18 mouse cellular contexts compared by ENCODE assay signal in the genomic region with DNA sequence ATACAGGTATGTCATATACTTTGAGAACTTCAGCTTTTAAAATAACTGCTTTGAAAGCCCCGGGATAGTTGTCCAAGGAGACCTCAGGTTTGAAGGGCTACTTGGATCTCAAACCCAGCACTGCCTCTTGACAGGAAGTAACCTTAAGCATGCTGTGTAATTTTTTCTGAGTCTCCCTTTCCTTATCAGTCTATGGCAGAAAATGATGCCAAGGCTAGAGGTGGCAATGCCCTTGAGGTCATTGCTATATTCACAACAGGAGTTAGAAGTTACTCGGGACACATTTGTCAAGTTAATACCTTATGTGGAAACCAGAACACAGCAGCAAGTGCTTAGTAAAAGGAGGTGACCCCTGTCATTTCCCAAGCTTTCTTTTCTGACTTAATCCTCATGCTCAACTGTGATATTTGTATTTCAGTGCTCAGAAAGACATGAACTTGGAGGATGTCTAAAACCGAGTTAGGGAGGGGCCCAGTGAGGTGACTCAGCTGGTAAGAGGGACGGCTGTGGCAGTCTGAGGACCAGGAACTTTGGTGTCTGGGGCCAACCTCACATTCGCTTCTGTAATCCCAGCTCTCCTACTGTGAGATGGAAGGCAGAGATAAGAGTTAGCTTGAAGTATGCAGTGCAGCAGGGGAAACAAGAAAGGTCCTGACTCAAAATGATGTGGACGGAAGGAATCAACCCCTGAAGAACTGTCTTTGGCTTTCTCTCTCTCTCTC. TPM values are rescaled to one million over a fixed set of nuclear protein-coding genes. Genes with fewer than 3 reads are reported as not detected.
DNase-seq lines count a peak whose midpoint lies in the region; ATAC-seq and TF ChIP-seq lines count a peak whose summit lies in the region.
"Had no signal": no experiment of that assay in that cellular context is flagged by ENCODE, and none has a peak within 500 bp of the region (broad histone marks: within the 10 kb centered on the region; RNA-seq: fewer than 3 reads in every experiment).

No protein-coding gene starts in this region.

- no peak for TF ChIP-seq EP300 in liver, postnatal 0 days (IDR thresholded peaks at IDR 0.05; ENCODE audit: low read depth)

- 37% methylated on average over 6 of the region's 6 CpGs for WGBS in liver, postnatal 0 days (ENCODE audit: insufficient replicate concordance)
- 43% methylated on average over 6 of the region's 6 CpGs for WGBS in intestine, postnatal 0 days
- 38% methylated on average over 6 of the region's 6 CpGs for WGBS in stomach, embryonic 16.5 days

- H3K9me3 ChIP-seq in liver, postnatal 0 days (ENCODE audit: low read length): no peaks in the 10 kb centered on the region
- no peaks in the 10 kb centered on the region for H3K9me3 ChIP-seq in G1E (replicated peaks)
- H3K9me3 ChIP-seq in intestine, postnatal 0 days (ENCODE audit: control insufficient read depth): no peaks in the 10 kb centered on the region
- no peaks in the 10 kb centered on the region for H3K9me3 ChIP-seq in stomach, embryonic 16.5 days (replicated peaks; ENCODE audit: control insufficient read depth, low read length)
- H3K9me3 ChIP-seq: hindbrain, embryonic 12.5 days; lung, embryonic 15.5 days; midbrain, embryonic 12.5 days had no signal

- DNase-seq in liver: peak; percentile 9
- no peak for DNase-seq in liver, postnatal 0 days
- peak; percentile 72 for DNase-seq in G1E (ENCODE audit: low spot score)
- DNase-seq in spleen, postnatal 36 days (ENCODE audit: low spot score in 2 of 2): no peak
- DNase-seq: adrenal gland, adult 8-10 months; cerebellum, adult 18-20 months; cerebellum, postnatal 36 days; heart, adult 11 months; thymus, postnatal 36 days had no signal

- no peak overlapping the region for H3K4me2 ChIP-seq in liver, postnatal 0 days (ENCODE audit: low read depth, low read length)
- H3K4me2 ChIP-seq in intestine, postnatal 0 days (replicated peaks; ENCODE audit: low read depth): no peak overlapping the region
- H3K4me2 ChIP-seq in stomach, embryonic 16.5 days (ENCODE audit: low read depth, low read length): no peak overlapping the region
- H3K4me2 ChIP-seq: hindbrain, embryonic 12.5 days; lung, embryonic 15.5 days; midbrain, embryonic 12.5 days had no signal

- no peak for TF ChIP-seq CTCF in liver, postnatal 0 days (IDR thresholded peaks at IDR 0.05; ENCODE audit: low read depth)
- TF ChIP-seq CTCF in G1E (IDR thresholded peaks at IDR 0.05; ENCODE audit: low read depth, low read length): no peak
- no peak for TF ChIP-seq CTCF in intestine, postnatal 0 days (IDR thresholded peaks at IDR 0.05; ENCODE audit: low read depth)

- peaks cover 3% of the 10 kb centered on the region; the same call in 1 of the 2 replicates for H3K4me1 ChIP-seq in liver, postnatal 0 days (ENCODE audit: insufficient read depth)
- peaks cover 66% of the 10 kb centered on the region for H3K4me1 ChIP-seq in G1E (ENCODE audit: insufficient read depth, low read depth, low read length)
- peaks cover 6% of the 10 kb centered on the region; the same call in 1 of the 2 replicates for H3K4me1 ChIP-seq in intestine, postnatal 0 days (replicated peaks; ENCODE audit: control insufficient read depth, insufficient read depth, low read length)
- H3K4me1 ChIP-seq in stomach, embryonic 16.5 days (ENCODE audit: control insufficient read depth, insufficient read depth, low read length): no peaks in the 10 kb centered on the region
- H3K4me1 ChIP-seq: hindbrain, embryonic 12.5 days; lung, embryonic 15.5 days; midbrain, embryonic 12.5 days had no signal

- no peak overlapping the region for H3K4me3 ChIP-seq in liver, postnatal 0 days (ENCODE audit: low read depth, low read length)
- H3K4me3 ChIP-seq in G1E (ENCODE audit: low read depth, low read length): peak overlapping the region; percentile 23; the same call in 1 of the 2 replicates
- no peak overlapping the region for H3K4me3 ChIP-seq in intestine, postnatal 0 days (ENCODE audit: low read depth, low read length)
- H3K4me3 ChIP-seq in stomach, embryonic 16.5 days (replicated peaks; ENCODE audit: low read length): no peak overlapping the region
- H3K4me3 ChIP-seq: hindbrain, embryonic 12.5 days; lung, embryonic 15.5 days; midbrain, embryonic 12.5 days had no signal

- H3K27ac ChIP-seq in liver, postnatal 0 days (ENCODE audit: low read depth): no peak overlapping the region
- H3K27ac ChIP-seq in intestine, postnatal 0 days (ENCODE audit: low read depth, low read length): no peak overlapping the region
- H3K27ac ChIP-seq in stomach, embryonic 16.5 days (ENCODE audit: low read length): no peak overlapping the region; the same call in 1 of the 2 replicates
- H3K27ac ChIP-seq: hindbrain, embryonic 12.5 days; lung, embryonic 15.5 days; midbrain, embryonic 12.5 days had no signal

- H3K27me3 ChIP-seq in liver, postnatal 0 days (ENCODE audit: insufficient read depth, low read length): no peaks in the 10 kb centered on the region
- H3K27me3 ChIP-seq in G1E (ENCODE audit: insufficient read depth, low read length): peaks cover 5% of the 10 kb centered on the region; the same call in 1 of the 2 replicates
- no peaks in the 10 kb centered on the region for H3K27me3 ChIP-seq in intestine, postnatal 0 days (replicated peaks; ENCODE audit: control insufficient read depth, insufficient read depth, low read length)
- no peaks in the 10 kb centered on the region for H3K27me3 ChIP-seq in stomach, embryonic 16.5 days (ENCODE audit: control insufficient read depth, insufficient read depth, low read length)
- H3K27me3 ChIP-seq: hindbrain, embryonic 12.5 days; lung, embryonic 15.5 days; midbrain, embryonic 12.5 days had no signal

- ATAC-seq in liver, postnatal 0 days: no peak
- ATAC-seq in G1E (ENCODE audit: extremely low read depth, insufficient number of reproducible peaks, low FRiP score, poor library complexity, severe bottlenecking): peak; percentile 87
- 0 out of 2 replicates have a peak, but pooled peaks have one; percentile 41 for ATAC-seq in intestine, postnatal 0 days
- ATAC-seq in stomach, embryonic 16.5 days (ENCODE audit: insufficient read depth, low FRiP score): 0 out of 2 replicates have a peak, but pooled peaks have one; percentile 13
- no peak for ATAC-seq in erythroblast, adult 5-6 weeks (replicated peaks; ENCODE audit: low FRiP score, poor library complexity, severe bottlenecking)
- ATAC-seq: CD4-positive, CD25-positive, alpha-beta regulatory T cell, adult 4 months; forebrain, embryonic 16.5 days; inflammation-experienced regulatory T-cells, adult 6 months had no signal

- no peaks in the 10 kb centered on the region for H3K36me3 ChIP-seq in liver, postnatal 0 days (replicated peaks; ENCODE audit: insufficient read depth, low read length)
- H3K36me3 ChIP-seq in G1E (replicated peaks): no peaks in the 10 kb centered on the region
- H3K36me3 ChIP-seq in intestine, postnatal 0 days (ENCODE audit: control insufficient read depth, insufficient read depth): no peaks in the 10 kb centered on the region
- H3K36me3 ChIP-seq in stomach, embryonic 16.5 days (ENCODE audit: control insufficient read depth, insufficient read depth, low read length): no peaks in the 10 kb centered on the region
- H3K36me3 ChIP-seq: hindbrain, embryonic 12.5 days; lung, embryonic 15.5 days; midbrain, embryonic 12.5 days had no signal

- no peak overlapping the region for H3K9ac ChIP-seq in liver, postnatal 0 days (replicated peaks)
- no peak overlapping the region for H3K9ac ChIP-seq in intestine, postnatal 0 days (ENCODE audit: low read depth, low read length)
- H3K9ac ChIP-seq in stomach, embryonic 16.5 days (ENCODE audit: low read length): no peak overlapping the region
- H3K9ac ChIP-seq: hindbrain, embryonic 12.5 days; lung, embryonic 15.5 days; midbrain, embryonic 12.5 days had no signal

RNA-seq across cellular contexts. Expression of gene Actr3, which starts 40.6 kb away (rescaled TPM):
- 116 and 129 TPM in 2 replicates for polyA plus RNA-seq in liver, postnatal 0 days (2015; fragmentation: Nextera tagmentation; extraction: Ambion mirVana)
- 569 and 654 TPM in 2 replicates for total RNA-seq in G1E (2014; fragmentation: Nextera tagmentation)
- total RNA-seq in G1E (2017): 682 and 756 TPM in 2 replicates
- 444 and 504 TPM in 2 replicates for polyA plus RNA-seq in G1E (2012)
- 223 and 234 TPM in 2 replicates for polyA plus RNA-seq in intestine, postnatal 0 days (2015; fragmentation: Nextera tagmentation; extraction: Ambion mirVana)
- 356 and 390 TPM in 2 replicates for polyA plus RNA-seq in stomach, embryonic 16.5 days (2015; fragmentation: Nextera tagmentation; extraction: Ambion mirVana)
- 203 and 242 TPM in 2 replicates for total RNA-seq in erythroblast, adult 5-6 weeks (2015; ENCODE audit: low replicate concordance)
- total RNA-seq in erythroblast, adult 5-6 weeks (2017; ENCODE audit: low replicate concordance): 316 and 347 TPM in 2 replicates

Comparison
In these comparisons a context has a peak if more than half of its experiments do, and no peak if none do; other contexts are left out.
1. DNase-seq: peak in liver (single experiment) and G1E (single experiment); none in liver, postnatal 0 days (single experiment) and spleen, postnatal 36 days (0 of 2).
2. ATAC-seq: peak in G1E (single experiment), intestine, postnatal 0 days (single experiment) and stomach, embryonic 16.5 days (single experiment); none in liver, postnatal 0 days (single experiment) and erythroblast, adult 5-6 weeks (single experiment).